In the genomic region with DNA sequence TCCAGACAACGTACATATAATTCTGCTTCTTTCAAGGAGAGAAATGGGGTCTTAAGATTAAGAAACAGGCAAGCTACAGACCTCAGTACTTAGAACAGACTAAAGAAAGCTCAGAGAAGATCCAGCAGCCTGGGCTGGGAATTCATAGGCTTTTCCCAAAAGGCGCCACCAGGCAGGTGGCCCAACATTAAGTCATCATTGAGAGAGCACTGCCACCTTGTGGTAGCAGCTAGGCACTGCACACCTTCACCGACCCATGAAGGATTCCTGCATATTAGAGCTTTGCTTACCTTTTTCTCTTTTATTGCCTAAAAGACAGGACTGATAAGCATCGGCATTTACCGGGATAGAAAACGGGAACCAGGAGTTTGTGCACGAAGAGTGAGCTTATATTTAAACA, we compare ENCODE assay signal across 9 mouse cellular contexts. TPM values are rescaled to one million over a fixed set of nuclear protein-coding genes. Genes with fewer than 3 reads are reported as not detected.
DNase-seq lines count a peak whose midpoint lies in the region; ATAC-seq and TF ChIP-seq lines count a peak whose summit lies in the region.
"Had no signal": no experiment of that assay in that cellular context is flagged by ENCODE, and none has a peak within 500 bp of the region (broad histone marks: within the 10 kb centered on the region; RNA-seq: fewer than 3 reads in every experiment).

No protein-coding gene starts in this region.

- peak; percentile 70 for DNase-seq in ES-CJ7 (ENCODE audit: low read depth, low spot score)
- peak; percentile 16 to 34 for DNase-seq in adrenal gland, postnatal 4 days (ENCODE audit: low spot score in 2 of 2)
- peak; percentile 75 for DNase-seq in embryonic facial prominence, embryonic 14.5 days (ENCODE audit: low spot score)
- peak; percentile 63 to 80 for DNase-seq in heart, postnatal 14 days
- peak; percentile 82 for DNase-seq in layer of hippocampus, adult 11-12 months (ENCODE audit: low spot score)
- DNase-seq in lung, postnatal 0 days (ENCODE audit: low spot score), result peak; percentile 61
- peak; percentile 61 for DNase-seq in retina, adult 2 months (ENCODE audit: low read depth, low spot score)
- DNase-seq in urinary bladder, adult 2 months (ENCODE audit: low spot score), result peak; percentile 29

- no peak overlapping the region for H3K9ac ChIP-seq in embryonic facial prominence, embryonic 14.5 days (ENCODE audit: low read depth, low read length)
- no peak overlapping the region for H3K9ac ChIP-seq in lung, postnatal 0 days (replicated peaks; ENCODE audit: low read depth)
- H3K9ac ChIP-seq: liver, embryonic 15.5 days had no signal

- H3K4me2 ChIP-seq in embryonic facial prominence, embryonic 14.5 days (ENCODE audit: low read depth, low read length), result no peak overlapping the region
- H3K4me2 ChIP-seq in lung, postnatal 0 days (replicated peaks; ENCODE audit: low read depth, low read length), result 0 out of 2 replicates have a peak overlapping the region, but pooled peaks have one; percentile 1
- H3K4me2 ChIP-seq: liver, embryonic 15.5 days had no signal

- no peaks in the 10 kb centered on the region for H3K27me3 ChIP-seq in embryonic facial prominence, embryonic 14.5 days (replicated peaks; ENCODE audit: control insufficient read depth, insufficient read depth, low read length)
- H3K27me3 ChIP-seq in lung, postnatal 0 days (replicated peaks; ENCODE audit: insufficient read depth, low read length), result no peaks in the 10 kb centered on the region
- H3K27me3 ChIP-seq: liver, embryonic 15.5 days had no signal

- 21% methylated on average over 7 of the region's 7 CpGs for WGBS in embryonic facial prominence, embryonic 14.5 days
- WGBS in lung, postnatal 0 days, result 17% methylated on average over 7 of the region's 7 CpGs

- H3K4me1 ChIP-seq in embryonic facial prominence, embryonic 14.5 days (ENCODE audit: control insufficient read depth, insufficient read depth, low read length), result no peaks in the 10 kb centered on the region
- no peaks in the 10 kb centered on the region for H3K4me1 ChIP-seq in lung, postnatal 0 days (ENCODE audit: insufficient read depth, low read depth, low read length)
- H3K4me1 ChIP-seq: liver, embryonic 15.5 days had no signal

- H3K36me3 ChIP-seq in embryonic facial prominence, embryonic 14.5 days (ENCODE audit: control insufficient read depth, insufficient read depth, low read length), result no peaks in the 10 kb centered on the region
- H3K36me3 ChIP-seq in lung, postnatal 0 days (ENCODE audit: insufficient read depth, low read length), result no peaks in the 10 kb centered on the region
- H3K36me3 ChIP-seq: liver, embryonic 15.5 days had no signal

- TF ChIP-seq CTCF in lung, postnatal 0 days (IDR thresholded peaks at IDR 0.05), result peak; percentile 95

- no peak overlapping the region for H3K4me3 ChIP-seq in embryonic facial prominence, embryonic 14.5 days (ENCODE audit: low read depth, low read length)
- no peak overlapping the region for H3K4me3 ChIP-seq in lung, postnatal 0 days (ENCODE audit: low read depth, low read length)
- H3K4me3 ChIP-seq: liver, embryonic 15.5 days had no signal

- H3K9me3 ChIP-seq in embryonic facial prominence, embryonic 14.5 days (ENCODE audit: control insufficient read depth, low read length), result no peaks in the 10 kb centered on the region
- H3K9me3 ChIP-seq in lung, postnatal 0 days (ENCODE audit: low read length), result no peaks in the 10 kb centered on the region
- H3K9me3 ChIP-seq: liver, embryonic 15.5 days had no signal

- TF ChIP-seq EP300 in lung, postnatal 0 days (IDR thresholded peaks at IDR 0.05), result no peak

- intact Hi-C loops in heart, postnatal 14 days (cut with DNase I), result loop anchor here (1.0 to 5.0 kb wide), 2 partner anchors 81 to 166 kb away; no protein-coding TSS in a partner anchor

- no peak overlapping the region for H3K27ac ChIP-seq in embryonic facial prominence, embryonic 14.5 days (replicated peaks; ENCODE audit: low read depth, low read length)
- no peak overlapping the region for H3K27ac ChIP-seq in lung, postnatal 0 days (ENCODE audit: low read length)
- H3K27ac ChIP-seq: liver, embryonic 15.5 days had no signal

- 0 out of 2 replicates have a peak, but pooled peaks have one; percentile 59 for ATAC-seq in embryonic facial prominence, embryonic 14.5 days (ENCODE audit: low read depth)
- ATAC-seq in lung, postnatal 0 days, result no peak

RNA-seq across cellular contexts. Expression of a gene that starts 15.5 kb away (rescaled TPM):
- not detected for total RNA-seq in adrenal gland, postnatal 4 days (2021)
- polyA plus RNA-seq in embryonic facial prominence, embryonic 14.5 days (2014; fragmentation: Nextera tagmentation; extraction: Ambion mirVana), result 0.39 and 1.4 TPM in 2 replicates
- total RNA-seq in heart, postnatal 14 days (2021), result not detected
- not detected in 2 replicates for polyA plus RNA-seq in lung, postnatal 0 days (2015; fragmentation: Nextera tagmentation; extraction: Ambion mirVana)
- not detected in 2 replicates for polyA plus RNA-seq in urinary bladder, adult 2 months (2012; rRNA removed)
- polyA plus RNA-seq: liver, embryonic 15.5 days had no signal

RNA-seq across cellular contexts. Expression of a gene that starts 21.4 kb away (rescaled TPM):
- under 1 TPM in 1 of 2 experiments, not detected in 1; 0.06 TPM for total RNA-seq in adrenal gland, postnatal 4 days (2021)
- not detected in 2 replicates for polyA plus RNA-seq in embryonic facial prominence, embryonic 14.5 days (2014; fragmentation: Nextera tagmentation; extraction: Ambion mirVana)
- under 1 TPM in 1 of 2 experiments, not detected in 1; 0.05 TPM for total RNA-seq in heart, postnatal 14 days (2021)
- not detected in 2 replicates for polyA plus RNA-seq in lung, postnatal 0 days (2015; fragmentation: Nextera tagmentation; extraction: Ambion mirVana)
- polyA plus RNA-seq in urinary bladder, adult 2 months (2012; rRNA removed), result 0.01 TPM in 1 of 2 replicates, not detected in the other
- polyA plus RNA-seq: liver, embryonic 15.5 days had no signal

RNA-seq across cellular contexts. Expression of a gene that starts 34.5 kb away (rescaled TPM):
- total RNA-seq in adrenal gland, postnatal 4 days (2021), result not detected
- polyA plus RNA-seq in embryonic facial prominence, embryonic 14.5 days (2014; fragmentation: Nextera tagmentation; extraction: Ambion mirVana), result 0.06 TPM in 1 of 2 replicates, not detected in the other
- total RNA-seq in heart, postnatal 14 days (2021), result not detected
- polyA plus RNA-seq in lung, postnatal 0 days (2015; fragmentation: Nextera tagmentation; extraction: Ambion mirVana), result not detected in 2 replicates
- not detected in 2 replicates for polyA plus RNA-seq in urinary bladder, adult 2 months (2012; rRNA removed)
- polyA plus RNA-seq: liver, embryonic 15.5 days had no signal

Comparison
In these comparisons a context has a peak if more than half of its experiments do, and no peak if none do; other contexts are left out.
1. DNase-seq: peak in every context shown above with its lines; median percentile 82 in layer of hippocampus, adult 11-12 months; 75 in embryonic facial prominence, embryonic 14.5 days; 72 in heart, postnatal 14 days; 70 in ES-CJ7; 61 in lung, postnatal 0 days; 61 in retina, adult 2 months; 29 in urinary bladder, adult 2 months; 25 in adrenal gland, postnatal 4 days.